Mouse (Mus musculus) olfactory bulb, adult 2 months (tissue): Measurements from ENCODE around the gene Mecp2. TPM values are rescaled to one million over a fixed set of nuclear protein-coding genes. Genes with fewer than 3 reads are reported as not detected.
A peak's percentile ranks its signal among the peaks of the same experiment; 100 is the strongest.

Experiments used
- H3K27ac ChIP-seq: fragments of 200-500 bp; 2 replicates; pipeline ENCODE4 v1.5.1; 2012; ENCODE audit warnings: low read depth, low read length; ENCODE audit not compliant: insufficient read depth
- H3K4me1 ChIP-seq: fragments of 200-500 bp; 2 replicates; pipeline ENCODE4 v1.6.1; 2012; ENCODE audit warnings: low read length; ENCODE audit not compliant: control insufficient read depth, insufficient read depth
- H3K4me3 ChIP-seq: fragments of 200-500 bp; 2 replicates; pipeline ENCODE4 v1.5.1; 2012; ENCODE audit warnings: mild to moderate bottlenecking, low read depth, low read length, moderate library complexity; ENCODE audit not compliant: insufficient read depth
- CTCF ChIP-seq: fragments of 200-500 bp; IDR thresholded peaks from 2 replicates; pipeline ENCODE4 v1.5.1; 2012; ENCODE audit warnings: low read depth, mild to moderate bottlenecking, low read length, moderate library complexity; ENCODE audit not compliant: insufficient read depth
- POLR2A ChIP-seq: fragments of 200-500 bp; IDR thresholded peaks from 2 replicates; pipeline ENCODE4 v1.6.1; 2012; ENCODE audit warnings: mild to moderate bottlenecking, low read depth, low read length, moderate library complexity; ENCODE audit not compliant: insufficient read depth
- WGBS: fragments of 180-500 bp; shearing (Covaris S2); methylation state at CpG from one replicate; pipeline ENCODE4 v1.1.7; 2018; 5-methylcytosine and 5-hydroxymethylcytosine counted together
- polyA plus RNA-seq: library from polyadenylated mRNA; stranded (reverse); fragments of >200 nt; gene quantifications from 2 replicates; pipeline ENCODE4 v1.2.4, GENCODE M21; 2012; ENCODE audit warnings: low replicate concordance; ENCODE audit not compliant: missing spikeins, insufficient read depth, insufficient read length

The Mecp2 gene
- polyA plus RNA-seq, 1 experiment, result not detected

DNA sequence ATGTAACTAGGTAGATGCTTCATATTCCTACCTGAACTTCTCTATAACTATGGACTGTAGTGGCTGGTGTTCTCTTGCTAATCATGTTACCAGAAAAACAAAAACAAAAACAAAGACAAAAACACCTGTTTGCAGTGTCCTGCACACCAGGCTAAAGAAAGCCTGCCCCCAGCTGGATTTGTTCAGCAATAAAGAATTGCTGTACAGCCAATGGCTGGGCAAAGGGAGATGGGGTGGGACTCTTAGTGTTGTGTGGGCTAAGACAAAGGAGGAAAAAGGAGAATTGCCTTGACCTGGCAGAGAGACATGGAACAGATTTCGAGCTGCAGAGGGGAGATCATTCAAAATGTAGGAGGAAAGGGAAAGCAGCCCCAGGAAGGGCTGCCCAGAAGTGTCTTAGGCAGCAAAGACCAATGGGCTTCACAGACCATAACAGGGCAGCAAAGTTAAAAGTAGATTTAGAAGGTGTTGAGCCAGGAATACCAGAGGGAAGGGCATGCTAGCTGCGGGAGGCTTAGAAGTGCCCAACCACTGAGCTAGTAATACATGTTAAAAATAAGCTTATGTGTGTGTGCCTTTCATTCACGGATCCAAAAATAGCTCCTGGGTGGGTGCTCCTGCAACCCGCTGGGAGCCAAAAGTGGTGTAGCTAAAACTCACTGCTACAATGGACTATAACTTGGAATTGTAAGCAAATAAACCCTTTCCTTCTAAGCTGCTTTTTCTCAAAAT, 31.5 kb downstream of the Mecp2 start:
- H3K27ac ChIP-seq, result no peak overlapping the region
- no peaks in the 10 kb centered on the region; the same call in 1 of the 2 replicates for H3K4me1 ChIP-seq
- 28% methylated on average over 4 of the region's 4 CpGs for WGBS
- TF ChIP-seq POLR2A (no peak), CTCF (no peak)
- H3K4me3 ChIP-seq, result no peak overlapping the region

DNA sequence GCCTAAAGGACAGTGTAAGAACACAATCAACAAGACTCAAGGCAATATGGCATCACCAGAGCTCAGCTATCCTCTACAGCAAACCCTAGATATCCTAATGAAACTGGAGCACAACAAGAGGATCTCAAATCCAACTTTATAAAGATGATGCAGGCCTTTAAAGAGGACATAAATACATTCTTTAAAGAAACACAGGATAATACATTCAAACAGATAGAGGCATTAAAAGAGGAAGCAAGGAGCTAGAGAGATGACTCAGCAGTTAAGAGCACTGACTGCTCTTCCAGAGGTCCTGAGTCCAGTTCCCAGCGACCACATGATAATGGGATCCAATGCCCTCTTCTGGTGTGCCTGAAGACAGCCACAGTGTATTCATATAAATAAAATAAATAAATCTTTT, 40.0 kb downstream of the Mecp2 start:
- Histone ChIP-seq H3K4me1 (no peaks in the 10 kb centered on the region; the same call in 1 of the 2 replicates), H3K27ac (no peak overlapping the region), H3K4me3 (no peak overlapping the region)
- 65% methylated on average over 1 of the region's 1 CpGs for WGBS
- TF ChIP-seq POLR2A (no peak), CTCF (no peak)

DNA sequence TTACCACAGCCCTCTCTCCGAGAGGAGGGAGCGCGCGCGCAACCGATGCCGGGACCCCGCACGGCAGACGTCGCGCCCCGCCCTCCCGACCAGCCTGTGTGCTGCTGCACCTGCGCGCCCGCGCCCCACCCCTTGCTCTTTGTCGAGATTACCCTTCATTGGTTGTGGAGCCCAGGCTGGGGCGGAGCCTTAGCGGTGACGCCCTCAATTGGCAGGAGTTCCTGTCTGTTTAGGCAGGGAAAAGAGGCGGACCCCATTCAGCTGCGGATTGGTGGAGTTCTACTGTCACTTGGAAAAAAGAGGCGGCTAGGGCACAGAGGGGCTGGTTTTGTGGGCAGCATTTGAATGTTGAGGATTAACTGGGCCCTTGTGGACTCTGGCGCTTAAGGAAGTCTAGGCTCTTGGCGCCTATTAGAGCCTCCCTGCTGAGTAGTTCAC, 49.5 kb downstream of the Mecp2 start:
- Histone ChIP-seq H3K27ac (no peak overlapping the region; the same call in 1 of the 2 replicates), H3K4me1 (no peaks in the 10 kb centered on the region), H3K4me3 (peak overlapping the region; percentile 59)
- TF ChIP-seq CTCF (no peak), POLR2A (peak; percentile 11; the same call in 1 of the 2 replicates)
- WGBS, result 20% methylated on average over 27 of the region's 27 CpGs

DNA sequence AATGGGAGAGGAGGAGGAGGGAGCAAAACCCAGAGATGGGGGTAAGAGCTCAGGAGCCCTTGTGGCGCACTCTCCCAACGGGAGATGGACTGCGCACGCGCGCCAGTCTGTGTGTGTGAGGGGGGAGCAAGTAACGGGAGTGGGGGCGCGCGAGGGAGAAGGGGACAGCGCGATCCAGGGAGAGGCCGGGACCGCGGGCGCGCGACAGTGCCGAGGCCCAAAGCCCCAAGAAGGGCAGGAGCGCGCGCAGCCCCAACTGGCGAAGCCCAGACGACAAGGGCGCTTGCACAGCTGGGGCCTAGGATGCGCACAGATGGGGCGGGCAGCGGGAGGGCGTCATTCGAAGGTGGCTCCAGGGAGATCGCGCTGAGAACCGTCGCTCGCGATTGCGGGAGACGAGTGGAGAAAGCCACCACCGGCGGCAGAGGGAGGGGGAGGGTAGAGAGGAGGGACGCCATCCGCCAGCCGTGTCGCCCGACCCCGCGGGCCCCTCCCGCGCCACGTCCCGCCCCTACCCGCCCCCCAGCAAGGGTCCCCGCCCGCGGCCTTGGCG, 50.1 kb downstream of the Mecp2 start:
- H3K4me1 ChIP-seq, result no peaks in the 10 kb centered on the region
- WGBS, result 19% methylated on average over 26 of the region's 56 CpGs
- TF ChIP-seq CTCF, result no peak
- TF ChIP-seq POLR2A, result peak; percentile 28
- H3K4me3 ChIP-seq, result peak overlapping the region; percentile 59
- peak overlapping the region; percentile 97 for H3K27ac ChIP-seq

DNA sequence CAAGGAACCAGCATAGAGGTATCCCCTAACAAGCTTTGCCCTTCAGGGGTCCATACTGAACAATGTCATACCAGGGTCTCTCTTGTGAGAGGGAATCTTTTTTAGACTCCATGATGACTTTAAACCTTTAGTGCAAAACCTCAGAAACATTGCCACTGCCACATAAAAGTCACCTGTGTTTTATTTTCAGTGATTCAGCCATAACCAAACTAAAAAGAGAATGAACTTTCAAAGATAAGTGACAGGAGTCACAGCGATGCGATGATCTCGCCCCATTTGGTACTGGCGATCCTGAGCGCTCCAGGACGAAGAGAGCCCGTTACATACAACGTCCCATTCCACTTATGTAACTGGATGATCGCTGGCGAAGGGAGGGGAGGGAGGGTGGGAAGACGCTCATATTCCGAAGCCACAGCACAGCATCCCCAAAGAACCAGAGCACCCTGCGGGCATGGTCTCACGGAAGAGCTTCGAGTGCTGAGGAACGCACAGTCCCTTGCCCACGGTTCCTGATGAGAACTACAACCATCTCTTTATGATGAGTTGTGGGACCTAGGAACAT, 50.8 kb downstream of the Mecp2 start:
- TF ChIP-seq CTCF (no peak), POLR2A (no peak)
- peak overlapping the region; percentile 97 for H3K27ac ChIP-seq
- 19% methylated on average over 17 of the region's 17 CpGs for WGBS
- no peaks in the 10 kb centered on the region for H3K4me1 ChIP-seq
- H3K4me3 ChIP-seq, result peak overlapping the region; percentile 59

DNA sequence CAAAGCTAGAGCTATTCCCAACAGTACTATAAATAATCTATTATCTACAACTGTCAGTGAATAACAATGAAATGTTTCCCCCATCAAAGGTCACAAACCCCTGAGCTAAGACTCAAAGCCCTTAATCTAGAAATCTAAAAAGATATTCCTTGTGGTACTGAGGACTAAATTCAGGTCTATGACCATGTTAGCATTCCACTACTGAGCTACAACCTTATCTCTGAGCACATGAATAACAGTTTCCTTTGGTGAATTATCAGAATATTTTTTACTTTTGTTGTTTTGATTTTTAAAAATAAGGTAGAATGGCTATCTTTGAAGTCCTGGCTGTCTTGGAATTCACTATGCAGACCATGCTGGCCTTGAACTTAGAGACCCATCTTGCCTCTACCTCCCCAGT, 64.4 kb downstream of the Mecp2 start:
- TF ChIP-seq POLR2A (no peak), CTCF (no peak)
- Histone ChIP-seq H3K4me1 (no peaks in the 10 kb centered on the region), H3K27ac (no peak overlapping the region), H3K4me3 (no peak overlapping the region)

DNA sequence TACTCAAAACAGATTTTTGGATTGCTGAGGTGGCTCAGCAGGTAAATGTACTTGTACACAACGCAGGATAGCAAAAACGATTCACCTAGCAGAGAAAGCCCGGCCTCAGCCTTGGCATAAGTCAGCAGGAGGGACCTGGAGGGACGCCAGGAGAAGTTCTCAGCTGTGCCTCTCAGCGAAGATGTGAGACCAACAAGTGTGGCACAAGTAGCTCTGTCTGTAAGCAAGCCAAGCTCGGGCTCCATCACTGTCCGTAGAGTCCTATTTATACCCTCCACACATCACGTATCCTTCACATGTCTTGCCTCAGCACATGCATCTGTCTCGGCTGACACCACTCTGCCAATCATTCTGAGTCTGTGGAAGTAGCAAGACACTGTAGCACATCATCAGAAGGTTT, 67.3 kb downstream of the Mecp2 start:
- Histone ChIP-seq H3K4me3 (no peak overlapping the region), H3K27ac (no peak overlapping the region), H3K4me1 (no peaks in the 10 kb centered on the region)
- no peak for TF ChIP-seq POLR2A
- no peak for TF ChIP-seq CTCF
- 41% methylated on average over 9 of the region's 9 CpGs for WGBS

DNA sequence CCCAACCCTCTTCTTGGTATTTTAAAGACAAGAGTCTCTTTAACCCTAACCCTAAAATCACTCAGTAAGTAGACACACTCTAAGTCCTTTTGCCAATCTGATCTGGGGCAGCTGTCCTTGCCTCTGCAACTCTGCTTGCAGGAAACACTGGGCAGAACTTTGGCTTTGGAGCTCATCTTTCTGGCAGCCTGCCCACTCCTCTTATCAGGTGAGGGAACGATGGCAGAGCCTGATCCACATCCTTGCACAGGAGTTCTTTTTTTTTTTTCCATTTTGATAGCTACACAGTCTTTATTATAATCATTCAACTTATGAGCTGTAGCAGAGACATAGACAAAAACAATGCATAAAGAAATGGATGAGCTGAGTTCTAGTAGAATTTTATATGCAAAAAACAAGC, 90.1 kb downstream of the Mecp2 start:
- H3K4me1 ChIP-seq, result no peaks in the 10 kb centered on the region
- no peak for TF ChIP-seq CTCF
- TF ChIP-seq POLR2A, result no peak
- no peak overlapping the region for H3K4me3 ChIP-seq
- 29% methylated on average over 1 of the region's 1 CpGs for WGBS
- H3K27ac ChIP-seq, result no peak overlapping the region

DNA sequence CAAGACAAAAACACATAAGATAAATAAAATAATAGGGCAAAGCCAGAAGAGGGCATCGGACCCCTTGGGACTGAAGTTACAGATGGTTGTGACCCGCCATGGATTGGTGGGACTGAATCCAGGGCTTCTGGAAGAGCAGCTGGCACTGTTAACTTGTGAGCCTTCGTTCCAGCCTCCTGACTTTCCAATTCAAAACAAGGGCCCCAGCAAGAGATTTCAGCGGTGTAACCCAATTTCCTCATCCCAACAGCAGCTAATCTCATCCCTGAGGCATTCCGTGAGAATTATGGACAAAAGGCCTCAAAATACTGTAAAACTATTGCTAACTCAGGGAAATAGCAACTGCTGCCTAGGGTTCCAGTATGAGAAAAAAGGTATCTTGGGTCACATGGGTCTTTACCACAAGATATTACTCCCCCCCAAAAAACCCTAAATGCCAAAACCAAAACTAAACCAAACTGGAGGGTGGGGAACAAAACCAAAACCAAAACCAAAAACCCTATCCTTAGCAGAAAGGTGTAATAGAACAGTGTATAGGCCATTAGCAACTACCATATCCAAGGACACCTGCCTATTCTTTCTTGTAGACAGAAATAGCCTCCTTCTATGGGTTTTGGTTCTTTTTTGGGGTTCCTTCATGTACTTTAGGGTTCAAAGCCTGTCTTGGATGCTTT, 97.3 kb downstream of the Mecp2 start:
- Histone ChIP-seq H3K27ac (no peak overlapping the region), H3K4me3 (no peak overlapping the region), H3K4me1 (peaks cover 2% of the 10 kb centered on the region; the same call in 1 of the 2 replicates)
- TF ChIP-seq POLR2A, result no peak
- no peak for TF ChIP-seq CTCF
- WGBS, result 40% methylated on average over 5 of the region's 5 CpGs
